Mouse (Mus musculus) left cerebral cortex, adult 9 months (tissue): ENCODE data around the gene Actr3.
A peak's percentile ranks its signal among the peaks of the same experiment; 100 is the strongest.
"Not testable (repeated sequence)": the region's sequence is repeated elsewhere in the genome, so short reads cannot be mapped to it uniquely, and the experiment has no call there.

ENCODE experiments used
- DNase-seq, 2 experiments: peaks; one replicate each; pipeline ENCODE4 v3.0.0; 2022; ENCODE audit warnings: low spot score in 2 of 2

The Actr3 gene

DNA sequence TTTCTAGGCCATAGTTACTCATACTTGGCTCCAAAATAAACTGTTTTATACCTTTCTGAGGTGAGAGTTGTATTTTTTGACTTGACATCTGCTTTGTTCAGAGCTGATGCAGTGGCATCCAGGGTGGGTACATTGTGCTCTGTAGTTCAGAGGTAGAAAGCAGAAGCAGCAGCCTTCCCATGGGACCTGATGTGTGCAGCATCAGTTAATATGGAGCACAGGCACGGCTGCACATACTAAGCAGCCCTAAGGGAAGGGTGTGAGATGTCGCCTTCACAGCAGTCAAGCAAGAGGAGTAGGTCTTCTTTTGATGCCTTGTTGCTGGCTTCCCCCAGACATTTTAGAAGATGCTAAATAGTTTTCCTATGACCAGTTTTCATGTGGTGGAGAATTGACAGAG, 3.3 kb upstream of the Actr3 start:
- DNase-seq, result no peak

DNA sequence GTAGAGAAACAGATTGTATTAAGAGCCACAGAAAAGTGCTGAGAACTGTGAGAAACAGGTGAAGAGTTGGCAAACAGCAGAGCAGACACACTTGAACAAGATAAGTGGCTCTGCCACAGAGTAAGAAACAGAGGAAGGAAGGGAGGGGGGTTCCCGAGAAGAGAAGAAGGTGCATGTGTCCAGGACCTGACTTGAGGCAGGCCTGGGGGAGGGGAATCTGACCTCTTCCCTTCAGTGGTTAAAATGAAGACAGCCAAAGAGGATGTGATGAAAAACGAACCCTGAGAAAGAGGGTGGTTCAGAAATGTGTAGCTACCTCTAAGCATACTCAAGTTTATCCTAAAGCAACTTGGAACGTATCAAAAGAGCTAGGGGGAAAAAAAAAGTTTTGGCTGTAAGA, 2.4 kb upstream of the Actr3 start:
- DNase-seq, result no peak

DNA sequence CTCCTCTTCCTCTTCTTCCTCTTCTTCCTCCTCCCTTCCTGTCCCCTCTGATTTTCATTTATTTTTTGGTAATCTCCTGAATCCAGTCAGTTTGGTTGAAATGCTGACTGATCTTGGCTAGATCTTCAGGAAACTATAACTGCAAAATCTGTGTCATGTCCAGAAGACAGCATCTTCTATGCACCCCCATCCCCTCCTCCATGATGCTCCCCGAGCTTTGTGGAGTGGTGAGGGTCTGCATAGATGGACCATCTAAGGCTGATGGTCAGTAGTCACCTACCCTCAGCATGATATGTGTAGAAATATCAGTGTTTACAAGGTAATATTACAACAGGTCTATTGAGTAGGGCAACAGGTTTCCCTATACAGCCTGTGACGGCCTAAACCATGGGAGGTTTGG, 1.6 kb upstream of the Actr3 start:
- DNase-seq, result no peak

DNA sequence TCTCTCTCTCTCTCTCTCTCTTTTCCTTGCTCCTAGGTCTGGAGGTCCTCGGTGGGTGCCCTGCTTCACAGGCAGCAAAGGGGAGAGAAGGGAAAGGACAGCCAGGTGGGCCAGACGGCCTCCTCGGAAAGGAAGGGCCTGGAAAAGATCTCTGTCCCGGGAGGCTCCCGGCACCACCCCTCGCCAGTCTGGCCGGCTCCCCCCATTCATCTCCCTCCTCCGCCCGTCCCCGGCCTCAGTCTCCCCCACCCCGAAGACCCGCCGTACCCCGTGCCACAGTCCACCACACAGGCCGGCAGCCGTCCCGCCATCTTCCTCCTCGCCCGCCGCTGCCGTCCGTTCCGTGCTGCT, 534 bp downstream of the Actr3 start:
- no peak for DNase-seq

DNA sequence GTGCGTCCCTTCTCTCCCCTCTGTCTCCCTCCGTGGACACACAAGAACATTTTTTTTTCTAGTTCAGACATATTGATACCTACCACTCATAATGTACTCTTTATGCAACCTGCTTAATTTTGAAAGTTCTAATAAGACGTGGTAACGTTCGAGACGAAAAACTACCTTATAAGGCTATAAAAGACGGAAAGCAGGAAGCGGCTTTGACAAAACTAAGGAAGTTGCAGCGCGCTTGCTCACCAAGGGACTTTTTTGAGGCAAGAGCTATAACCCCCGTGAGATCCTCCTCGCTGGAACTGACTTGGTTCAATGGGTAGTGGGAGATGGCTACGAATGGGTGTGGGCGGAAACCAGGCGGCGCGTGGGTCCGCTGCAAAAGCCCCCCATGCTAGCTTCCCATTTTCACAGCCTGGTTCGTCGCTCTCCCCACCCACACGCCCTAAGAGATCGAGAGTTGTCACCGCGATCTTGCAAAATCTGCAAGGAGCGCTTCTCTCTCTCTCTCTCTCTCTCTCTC, 984 bp downstream of the Actr3 start:
- DNase-seq, result peak in 1 of 2 experiments; percentile 46

DNA sequence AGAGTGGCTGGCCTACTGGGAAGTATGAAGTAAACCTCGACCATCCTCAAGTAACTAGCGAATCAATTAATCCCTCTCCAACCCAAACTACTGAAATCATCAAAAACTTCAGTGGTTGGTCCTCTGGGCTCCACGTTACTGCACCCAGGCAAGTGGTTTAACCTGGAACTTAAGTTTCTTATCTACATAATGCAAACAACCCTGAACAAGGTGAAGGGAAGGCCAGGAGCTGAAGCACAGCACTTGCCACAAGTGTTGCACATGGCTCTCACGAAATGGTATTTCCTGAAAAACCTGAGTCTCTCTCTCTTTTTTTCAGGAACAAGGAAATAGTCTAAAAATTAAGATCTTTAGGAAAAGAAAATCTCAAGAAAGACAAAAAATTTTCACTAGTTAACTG, 4.2 kb downstream of the Actr3 start:
- DNase-seq, result no peak

DNA sequence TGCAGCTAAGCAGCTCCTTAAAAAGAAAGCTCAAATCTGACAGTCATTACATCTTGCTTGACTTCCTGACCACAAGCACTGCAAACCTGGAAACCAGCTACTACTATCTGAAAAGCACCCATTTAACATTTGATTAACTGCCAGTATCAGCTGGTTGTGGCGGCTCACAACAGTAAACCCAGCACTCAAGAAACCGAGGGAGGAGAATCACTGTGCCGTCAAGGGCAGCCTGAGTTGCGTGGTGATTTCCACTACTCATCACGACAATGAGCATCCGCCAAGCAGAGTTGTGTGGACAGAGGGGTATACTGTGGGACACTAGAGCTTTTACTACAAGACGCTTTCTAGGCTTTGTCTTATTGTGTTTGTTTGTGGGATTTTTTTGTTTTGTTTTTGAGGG, 4.8 kb downstream of the Actr3 start:
- DNase-seq, result no peak

DNA sequence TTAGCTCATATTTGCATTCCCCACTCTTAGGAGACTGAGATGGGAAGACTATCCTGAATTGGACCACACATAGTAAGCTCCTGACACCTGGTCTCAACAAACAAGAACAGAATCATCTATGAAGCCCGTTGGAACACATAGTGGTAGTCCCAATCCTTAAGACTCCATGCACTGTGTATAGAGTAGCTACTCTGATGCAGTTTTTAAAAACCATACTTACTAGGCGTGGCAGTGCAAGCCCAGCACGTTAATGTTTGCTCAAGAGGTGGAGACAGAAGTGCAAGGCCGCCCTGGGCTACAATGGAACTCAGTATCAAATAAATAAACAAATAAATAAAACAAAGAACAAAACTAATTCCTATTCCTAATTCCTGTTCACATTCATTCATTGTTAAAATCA, 5.5 kb downstream of the Actr3 start:
- no peak for DNase-seq

DNA sequence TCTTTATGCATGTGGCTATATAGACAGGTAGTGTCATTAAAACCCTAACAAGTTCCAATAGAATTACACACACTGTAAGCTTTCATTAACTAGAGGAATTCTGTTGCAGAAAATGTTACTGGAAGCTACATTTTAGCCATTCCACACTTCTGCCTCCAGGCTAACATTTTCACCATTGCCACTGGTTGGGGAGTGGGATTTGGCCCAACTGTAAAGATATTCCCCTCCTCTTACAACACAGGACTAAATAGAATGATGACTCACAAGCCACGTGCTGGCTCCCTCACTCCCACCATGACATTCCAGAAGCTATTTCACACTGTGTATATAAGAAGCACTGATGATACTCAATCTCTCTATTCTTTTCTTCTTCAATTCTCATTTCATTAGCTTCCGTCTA, 7.2 kb downstream of the Actr3 start:
- no peak for DNase-seq

DNA sequence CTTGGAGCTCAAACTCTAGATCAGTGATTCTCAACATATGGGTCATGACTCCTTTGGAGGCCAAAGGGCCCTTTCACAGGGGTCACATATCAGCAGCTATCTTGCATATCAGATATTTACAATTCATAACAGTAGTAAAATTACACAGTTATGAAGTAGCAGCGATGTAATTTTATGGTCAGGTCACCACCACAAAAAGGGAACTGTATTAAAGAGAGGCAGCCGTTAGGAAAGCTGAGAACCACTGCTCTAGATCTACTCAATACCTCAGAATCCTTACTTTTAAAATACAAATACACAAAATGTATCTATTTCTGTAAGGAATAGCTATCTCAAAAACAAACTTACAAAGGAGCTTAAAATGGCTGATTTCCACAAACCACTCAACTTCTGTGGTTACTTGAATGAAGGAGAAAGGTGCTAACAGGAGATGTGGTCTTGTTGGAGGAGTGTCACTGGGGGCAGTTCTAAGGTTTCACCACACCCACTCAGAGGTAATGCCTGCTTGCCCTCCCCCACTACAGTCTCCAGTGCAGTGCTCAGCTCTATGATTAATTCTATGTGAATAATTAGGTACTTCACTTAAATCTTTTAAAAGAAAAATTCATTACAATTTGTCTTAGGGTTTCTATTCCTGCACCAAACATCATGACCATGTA, 9.0 kb downstream of the Actr3 start:
- DNase-seq, result no peak

DNA sequence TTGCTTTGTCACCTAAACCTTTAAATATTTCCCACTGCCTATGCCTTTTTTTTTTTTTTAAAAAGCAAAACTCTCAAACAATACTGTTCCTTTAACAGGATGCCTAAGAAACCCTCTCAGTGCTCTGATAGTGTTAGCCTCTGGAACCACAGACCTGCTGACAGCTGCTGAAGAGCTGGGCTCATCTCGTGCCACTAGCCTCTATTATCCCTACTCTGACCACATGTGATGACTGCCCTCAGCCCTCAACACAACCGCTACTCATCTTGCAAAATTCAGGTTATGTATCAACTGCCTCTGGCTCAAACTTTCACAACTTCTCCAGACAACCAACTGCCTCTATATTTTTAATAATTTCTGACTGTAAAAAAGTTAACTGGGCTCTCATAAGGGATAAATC, 15.6 kb downstream of the Actr3 start:
- no peak for DNase-seq

DNA sequence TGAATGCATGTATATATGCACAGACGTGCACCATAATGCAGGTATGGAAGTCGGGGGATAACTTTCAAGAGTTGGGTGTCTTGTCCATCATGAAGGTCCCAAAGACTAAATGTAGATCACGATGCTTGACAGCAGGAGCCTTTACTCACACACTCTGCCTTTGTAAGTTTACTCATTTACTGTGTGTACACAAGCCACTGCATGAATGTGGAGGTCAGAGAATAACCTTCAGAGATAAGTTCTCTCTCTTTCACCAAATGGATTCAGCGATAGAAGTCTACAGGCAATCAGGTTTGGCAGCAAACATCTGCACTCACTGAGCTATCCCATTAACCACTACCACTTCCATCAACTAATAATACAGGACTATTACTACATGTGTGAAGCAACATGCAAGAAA, 16.8 kb downstream of the Actr3 start:
- DNase-seq, result no peak

DNA sequence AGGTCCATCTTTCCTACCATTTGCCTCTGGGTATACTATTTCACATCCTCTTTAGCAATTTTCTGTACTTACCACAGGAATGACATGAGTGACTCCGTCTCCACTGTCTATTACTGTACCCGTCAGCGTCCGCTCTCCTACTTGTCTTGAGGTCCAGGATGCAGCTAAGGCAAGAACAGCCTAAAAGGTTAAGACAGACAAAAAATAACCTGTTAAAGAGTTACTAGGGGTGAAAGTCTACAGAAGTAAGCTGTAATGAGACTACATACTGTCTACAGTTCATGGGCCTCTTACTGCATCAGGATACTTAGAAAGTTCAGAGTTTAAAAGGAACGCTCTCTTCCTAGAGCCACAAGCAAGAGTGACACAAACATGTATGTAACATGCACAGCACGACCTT, 28.3 kb downstream of the Actr3 start:
- DNase-seq, result no peak

DNA sequence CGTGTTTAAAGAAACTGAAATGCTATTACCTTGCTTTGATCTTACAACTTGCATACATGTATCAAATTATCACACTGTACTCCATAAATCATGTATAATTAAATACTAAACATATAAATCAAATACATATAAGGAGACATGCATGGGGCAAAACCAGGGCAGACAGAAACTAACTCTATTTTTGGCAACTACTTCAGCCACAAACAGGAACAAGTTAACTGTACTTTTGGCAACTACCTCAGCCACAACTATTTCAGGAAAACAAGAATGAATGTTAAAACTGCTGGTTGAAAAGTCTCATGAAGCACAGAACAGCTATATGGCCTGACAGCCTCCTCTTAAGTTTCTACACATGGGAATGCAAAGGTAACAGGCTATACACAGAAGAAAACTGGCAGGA, 40.1 kb downstream of the Actr3 start:
- DNase-seq, result no peak

DNA sequence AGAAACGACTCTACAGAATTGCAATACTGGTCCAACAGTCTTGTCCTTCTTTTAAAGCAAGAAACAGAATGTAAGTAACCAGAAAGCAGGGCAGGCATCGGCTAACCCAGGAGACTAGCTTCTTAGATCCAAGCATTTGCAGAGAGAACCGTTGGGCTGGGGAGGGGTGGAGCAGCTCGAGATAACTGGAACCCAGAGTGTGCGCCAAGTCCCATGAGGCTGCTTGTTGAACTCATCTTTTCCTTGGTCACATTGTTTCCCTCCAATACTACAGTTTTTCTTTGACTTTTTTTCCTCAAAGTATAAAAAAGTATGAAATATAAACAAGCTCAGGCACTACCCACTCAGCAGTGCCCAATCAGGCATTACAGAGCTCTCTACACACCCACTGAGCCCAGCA, 42.2 kb downstream of the Actr3 start:
- DNase-seq, result not testable (repeated sequence)

DNA sequence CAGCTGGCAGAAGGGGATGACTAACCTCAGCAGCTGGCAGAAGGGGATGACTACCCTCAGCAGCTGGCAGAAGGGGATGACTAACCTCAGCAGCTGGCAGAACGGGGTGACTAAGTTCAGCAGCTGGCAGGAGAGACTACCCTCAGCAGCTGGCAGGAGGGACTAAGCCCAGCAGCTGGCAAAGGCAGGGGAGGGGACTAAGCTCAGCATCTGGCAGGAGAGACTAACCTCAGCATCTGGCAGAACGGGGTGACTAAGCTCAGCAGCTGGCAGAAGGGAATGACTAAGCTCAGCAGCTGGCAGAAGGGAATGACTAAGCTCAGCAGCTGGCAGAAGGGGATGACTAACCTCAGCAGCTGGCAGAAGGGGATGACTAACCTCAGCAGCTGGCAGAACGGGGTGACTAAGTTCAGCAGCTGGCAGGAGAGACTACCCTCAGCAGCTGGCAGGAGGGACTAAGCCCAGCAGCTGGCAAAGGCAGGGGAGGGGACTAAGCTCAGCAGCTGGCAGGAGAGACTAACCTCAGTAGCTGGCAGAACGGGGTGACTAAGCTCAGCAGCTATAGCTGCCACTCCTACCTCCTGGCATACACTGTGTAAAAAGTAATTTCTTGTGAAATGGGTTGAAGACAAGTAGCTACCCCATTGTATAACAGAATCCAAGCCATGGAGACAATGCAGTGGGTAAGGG, 45.3 kb downstream of the Actr3 start:
- not testable (repeated sequence) for DNase-seq

DNA sequence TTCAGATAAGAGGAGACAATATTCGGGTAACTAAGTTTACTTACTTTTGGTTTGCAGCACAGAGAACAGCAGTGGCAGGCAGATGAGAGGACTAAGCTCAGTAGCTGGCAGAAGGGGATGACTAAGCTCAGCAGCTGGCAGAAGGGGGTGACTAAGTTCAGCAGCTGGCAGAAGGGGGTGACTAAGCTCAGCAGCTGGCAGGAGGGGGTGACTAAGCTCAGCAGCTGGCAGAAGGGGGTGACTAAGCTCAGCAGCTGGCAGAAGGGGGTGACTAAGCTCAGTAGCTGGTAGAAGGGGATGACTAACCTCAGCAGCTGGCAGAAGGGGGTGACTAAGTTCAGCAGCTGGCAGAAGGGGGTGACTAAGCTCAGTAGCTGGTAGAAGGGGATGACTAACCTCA, 45.9 kb downstream of the Actr3 start:
- DNase-seq, result not testable (repeated sequence)

DNA sequence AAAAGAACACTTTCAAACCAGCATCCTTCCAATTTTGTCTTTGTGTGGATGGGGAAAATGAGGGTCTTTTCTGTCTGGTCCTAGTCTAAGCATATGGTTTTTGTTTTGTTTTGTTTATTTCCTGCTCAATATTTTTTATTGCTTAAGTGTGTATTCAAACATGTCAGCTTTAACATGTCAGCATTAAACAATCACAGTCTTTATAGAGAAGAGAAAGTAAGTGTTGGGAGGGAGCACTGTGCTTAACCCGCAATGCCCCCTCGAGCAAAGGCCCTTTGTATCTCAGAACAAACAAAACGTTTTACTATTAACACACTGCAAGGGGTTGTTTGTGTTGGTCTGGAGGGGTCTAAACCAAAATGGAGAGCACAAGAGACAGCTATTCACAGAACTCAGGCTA, 47.2 kb downstream of the Actr3 start:
- DNase-seq, result no peak

DNA sequence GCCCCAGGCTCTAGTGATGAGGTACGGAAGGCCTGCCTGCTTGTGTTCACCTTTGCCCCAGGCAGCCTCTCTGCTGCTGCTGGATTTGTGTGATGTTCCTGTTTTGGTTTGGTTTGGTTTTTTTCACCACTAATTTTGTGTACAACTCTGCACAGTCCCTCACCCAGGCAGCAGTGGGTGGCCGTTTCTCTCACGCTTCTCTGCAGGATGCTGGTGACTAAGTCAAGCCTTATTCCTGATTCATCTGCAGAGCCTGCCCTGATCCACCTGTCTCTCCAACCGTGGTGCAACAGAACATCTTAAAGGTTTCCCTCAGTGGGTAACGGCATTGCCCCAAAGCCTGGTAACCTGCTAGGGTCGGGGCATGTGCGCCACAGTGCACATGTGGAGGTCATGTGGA, 49.3 kb downstream of the Actr3 start:
- peak in 1 of 2 experiments; percentile 16 for DNase-seq

DNA sequence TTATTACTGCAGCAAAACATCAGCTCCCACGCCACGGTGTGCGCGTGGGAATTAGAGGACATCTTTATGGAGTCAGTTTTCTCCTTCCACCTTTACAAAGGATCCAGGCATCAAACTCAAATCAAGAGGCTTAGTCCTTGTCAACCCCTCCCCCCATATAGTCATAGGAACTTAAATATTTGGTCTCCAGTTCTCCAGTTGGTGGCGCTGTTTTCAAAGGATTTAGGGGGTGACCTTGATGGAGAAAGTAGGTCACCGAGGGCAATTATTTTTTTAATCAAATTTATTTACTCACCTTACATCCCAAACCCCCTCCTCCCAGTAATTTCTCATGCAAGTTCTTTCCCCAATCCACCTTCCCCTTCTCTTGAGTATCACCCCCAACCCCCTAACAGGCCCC, 52.9 kb downstream of the Actr3 start:
- no peak for DNase-seq

DNA sequence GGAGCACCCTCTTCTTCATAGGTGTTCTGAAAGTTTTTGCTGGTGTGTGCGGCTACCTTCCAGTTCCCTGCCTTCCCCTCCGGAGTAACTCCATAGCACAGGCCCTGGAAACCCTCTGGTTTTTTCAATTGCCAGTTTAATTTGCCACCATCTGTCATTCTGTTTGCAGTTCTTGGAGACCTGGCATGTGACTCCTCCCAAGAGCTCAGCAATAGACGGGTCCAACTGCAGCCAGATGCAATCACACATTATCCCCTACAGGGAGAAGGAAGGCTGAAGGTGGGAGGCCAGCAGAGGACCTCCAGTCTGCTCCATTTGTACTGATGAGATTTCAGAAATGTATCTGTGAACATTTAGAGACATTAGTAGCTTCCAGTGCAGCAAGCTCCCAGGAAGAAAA, 56.6 kb downstream of the Actr3 start:
- DNase-seq, result no peak

DNA sequence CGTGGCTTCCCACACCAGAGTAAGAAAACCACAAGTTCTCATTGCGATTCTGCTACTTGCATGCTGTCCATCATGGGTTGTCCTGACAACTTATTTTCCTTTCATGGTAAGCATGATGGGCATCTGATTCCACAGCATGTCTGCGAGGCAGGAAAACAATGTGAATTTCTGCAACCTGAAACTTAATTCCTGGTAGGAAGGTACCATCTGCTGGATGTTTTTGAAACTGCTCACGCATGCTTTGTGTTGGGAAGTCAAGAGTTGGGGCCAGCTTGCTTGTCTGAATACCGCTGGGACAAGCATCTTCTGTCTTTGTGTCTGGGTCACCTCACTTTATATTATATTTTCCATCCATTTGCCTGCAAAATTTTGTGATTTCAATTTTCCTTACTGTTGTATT, 62.7 kb downstream of the Actr3 start:
- DNase-seq, result peak in 1 of 2 experiments; percentile 59

DNA sequence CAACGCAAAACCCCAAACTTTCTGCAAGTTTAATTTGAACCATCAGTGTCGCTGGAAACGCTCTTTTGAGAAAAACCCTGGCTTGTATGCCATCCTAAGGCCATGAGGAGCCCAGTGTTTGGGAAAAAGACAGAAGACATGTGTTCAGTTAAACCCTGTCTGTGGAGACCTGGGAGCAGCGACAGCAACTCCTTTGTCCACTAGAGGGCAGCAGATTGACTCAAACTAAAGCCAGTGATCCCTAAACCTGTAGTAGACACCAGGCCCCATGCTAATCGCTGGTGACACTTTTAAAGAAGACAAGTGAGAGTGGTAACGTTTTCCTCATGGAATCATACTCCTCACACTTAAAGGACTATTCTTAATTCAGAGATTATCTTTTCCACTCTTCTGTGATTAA, 64.7 kb downstream of the Actr3 start:
- DNase-seq, result peak in 1 of 2 experiments; percentile 69

DNA sequence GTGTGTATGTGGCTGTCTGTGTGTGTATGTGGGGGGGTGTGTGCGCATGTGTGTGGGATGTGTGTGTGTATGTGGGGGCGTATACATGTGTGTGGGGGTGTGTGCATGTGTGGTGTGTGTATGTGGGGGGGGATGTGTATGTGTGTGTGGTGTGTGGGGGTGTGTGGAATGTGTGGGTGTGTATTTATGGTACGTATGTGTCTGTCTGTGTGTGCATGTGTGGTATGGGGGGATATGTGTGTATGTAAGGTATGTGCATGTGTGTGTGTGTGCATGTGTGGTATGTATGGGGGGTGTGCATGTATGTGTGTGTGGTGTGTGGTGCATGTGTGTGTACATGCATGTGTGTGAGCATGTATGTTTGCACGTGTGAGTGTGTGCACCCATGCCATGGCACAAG, 70.0 kb downstream of the Actr3 start:
- no peak for DNase-seq
